Mouse (Mus musculus): ENCODE measurements around the gene Gm32742. TPM values are rescaled to one million over a fixed set of nuclear protein-coding genes. Genes with fewer than 3 reads are reported as not detected.

Gene Gm32742
- not detected for polyA plus RNA-seq (2014; fragmentation: Illumina TruSeq; extraction: RNeasy Lipid Tissue Mini Kit (QIAGEN cat#74804); ENCODE audit: low read depth, low replicate concordance)

GRCm38 (mm10) chr9:51165312-51166180 lies at the start of gene Gm32742:
Gm32742 (minus strand) TSS chr9:51165517.

GRCm38 (mm10) chr9:51213023-51213728 lies 47.9 kb upstream of the Gm32742 start, which contains the start of gene Pou2af1:
Pou2af1 (plus strand) TSS chr9:51213708.

GRCm38 (mm10) chr9:51101756-51102425 lies 63.4 kb downstream of the Gm32742 start, which contains the start of gene 4833427G06Rik:
4833427G06Rik (minus strand) TSS chr9:51102078.

Other genes with a start within 250 kb of the Gm32742 start
- 21.3 TPM for gene Sik2, start 156.4 kb downstream of the Gm32742 start, polyA plus RNA-seq (2014; fragmentation: Illumina TruSeq; extraction: RNeasy Lipid Tissue Mini Kit (QIAGEN cat#74804); ENCODE audit: low read depth, low replicate concordance)
- gene Btg4, start 104.6 kb downstream of the Gm32742 start, polyA plus RNA-seq (2014; fragmentation: Illumina TruSeq; extraction: RNeasy Lipid Tissue Mini Kit (QIAGEN cat#74804); ENCODE audit: low read depth, low replicate concordance): not detected
- gene Layn, start 88.4 kb downstream of the Gm32742 start, polyA plus RNA-seq (2014; fragmentation: Illumina TruSeq; extraction: RNeasy Lipid Tissue Mini Kit (QIAGEN cat#74804); ENCODE audit: low read depth, low replicate concordance): 4.6 TPM
- gene 4833427G06Rik, start 63.4 kb downstream of the Gm32742 start, polyA plus RNA-seq (2014; fragmentation: Illumina TruSeq; extraction: RNeasy Lipid Tissue Mini Kit (QIAGEN cat#74804); ENCODE audit: low read depth, low replicate concordance): not detected
- gene Pou2af1, start 48.2 kb upstream of the Gm32742 start, polyA plus RNA-seq (2014; fragmentation: Illumina TruSeq; extraction: RNeasy Lipid Tissue Mini Kit (QIAGEN cat#74804); ENCODE audit: low read depth, low replicate concordance): 0.16 TPM
- 0.97 TPM for gene Colca2, start 113.1 kb upstream of the Gm32742 start, polyA plus RNA-seq (2014; fragmentation: Illumina TruSeq; extraction: RNeasy Lipid Tissue Mini Kit (QIAGEN cat#74804); ENCODE audit: low read depth, low replicate concordance)
- not detected for gene 1810046K07Rik, start 163.4 kb upstream of the Gm32742 start, polyA plus RNA-seq (2014; fragmentation: Illumina TruSeq; extraction: RNeasy Lipid Tissue Mini Kit (QIAGEN cat#74804); ENCODE audit: low read depth, low replicate concordance)

All from kidney, adult 10 weeks (tissue).